Mouse (Mus musculus) limb, embryonic 10.5 days (tissue): ENCODE data around the gene Nemp1. TPM values are rescaled to one million over a fixed set of nuclear protein-coding genes. Genes with fewer than 3 reads are reported as not detected.

Experiments used
- DNase-seq: peaks from one replicate; pipeline ENCODE4 v3.0.0-alpha.2; 2017; ENCODE audit warnings: low spot score
- H3K27ac ChIP-seq: fragments of 300-500 bp; sonication (generic); 2 replicates; pipeline ENCODE4 v1.5.1; 2016; ENCODE audit warnings: mild to moderate bottlenecking
- H3K27me3 ChIP-seq: fragments of 300-500 bp; sonication (generic); 2 replicates; pipeline ENCODE4 v1.6.1; 2016; ENCODE audit warnings: low read depth, mild to moderate bottlenecking; ENCODE audit not compliant: poor library complexity, severe bottlenecking
- H3K36me3 ChIP-seq: fragments of 300-500 bp; sonication (generic); 2 replicates; pipeline ENCODE4 v1.6.1; 2016; ENCODE audit warnings: mild to moderate bottlenecking, moderate library complexity
- H3K4me1 ChIP-seq: fragments of 300-500 bp; sonication (generic); 2 replicates; pipeline ENCODE4 v1.6.1; 2016
- H3K4me3 ChIP-seq: fragments of 300-500 bp; sonication (generic); 2 replicates; pipeline ENCODE4 v1.5.1; 2016; ENCODE audit warnings: mild to moderate bottlenecking, moderate library complexity
- H3K9me3 ChIP-seq: fragments of 300-500 bp; sonication (generic); replicated peaks from 2 replicates; pipeline ENCODE4 v1.6.1; 2016; ENCODE audit warnings: mild to moderate bottlenecking
- WGBS: fragments of 180-500 bp; shearing (Covaris S2); methylation state at CpG from one replicate; pipeline ENCODE4 v1.1.7; 2016; 5-methylcytosine and 5-hydroxymethylcytosine counted together
- polyA plus RNA-seq: library from polyadenylated mRNA; unstranded; fragments of >200 nt; fragmentation: Nextera tagmentation; extraction: Ambion mirVana; gene quantifications from 2 replicates; pipeline ENCODE4 v1.2.1, GENCODE M21; 2016

Gene Nemp1
- polyA plus RNA-seq, 1 experiment from 2014 or later: 12.3 TPM

- Histone ChIP-seq H3K27ac (no peak overlapping the region), H3K36me3 (peaks cover 78% of the 10 kb centered on the region), H3K9me3 (no peaks in the 10 kb centered on the region), H3K27me3 (no peaks in the 10 kb centered on the region), H3K4me3 (no peak overlapping the region), H3K4me1 (peaks cover 29% of the 10 kb centered on the region)
- no peak for DNase-seq
- WGBS: 82% methylated on average over 5 of the region's 5 CpGs
Observed at GRCm38 (mm10) chr10:127745886-127746285, 79.2 kb downstream of the Nemp1 start.

GRCm38 (mm10) chr10:127747254-127747653, 80.6 kb downstream of the Nemp1 start:
- Histone ChIP-seq H3K27me3 (no peaks in the 10 kb centered on the region), H3K36me3 (peaks cover 66% of the 10 kb centered on the region), H3K27ac (no peak overlapping the region), H3K4me3 (no peak overlapping the region), H3K9me3 (no peaks in the 10 kb centered on the region), H3K4me1 (peaks cover 28% of the 10 kb centered on the region)
- WGBS: 91% methylated on average over 8 of the region's 8 CpGs
- DNase-seq: no peak

- Histone ChIP-seq H3K4me1 (peaks cover 28% of the 10 kb centered on the region), H3K27me3 (no peaks in the 10 kb centered on the region), H3K9me3 (no peaks in the 10 kb centered on the region), H3K4me3 (peak overlapping the region; percentile 16; the same call in 1 of the 2 replicates), H3K27ac (no peak overlapping the region), H3K36me3 (peaks cover 48% of the 10 kb centered on the region)
- WGBS: 9% methylated on average over 8 of the region's 8 CpGs
- no peak for DNase-seq
Observed at GRCm38 (mm10) chr10:127748847-127749612, 82.3 kb downstream of the Nemp1 start.

GRCm38 (mm10) chr10:127750136-127750777, 83.6 kb downstream of the Nemp1 start:
- no peaks in the 10 kb centered on the region for H3K9me3 ChIP-seq
- DNase-seq: no peak
- peak overlapping the region; percentile 25; the same call in 1 of the 2 replicates for H3K27ac ChIP-seq
- no peaks in the 10 kb centered on the region for H3K27me3 ChIP-seq
- 51% methylated on average over 24 of the region's 24 CpGs for WGBS
- peak overlapping the region; percentile 24 for H3K4me3 ChIP-seq
- H3K36me3 ChIP-seq: peaks cover 36% of the 10 kb centered on the region
- H3K4me1 ChIP-seq: peaks cover 28% of the 10 kb centered on the region

Other genes starting within 250 kb of the Nemp1 start
- gene Stac3, start 165.2 kb upstream of the Nemp1 start, polyA plus RNA-seq: 0.40 and 0.76 TPM in 2 replicates
- 1.4 and 3.4 TPM in 2 replicates for gene Ndufa4l2, start 151.9 kb upstream of the Nemp1 start, polyA plus RNA-seq
- 143 and 173 TPM in 2 replicates for gene Shmt2, start 144.5 kb upstream of the Nemp1 start, polyA plus RNA-seq
- 0.54 and 1.0 TPM in 2 replicates for gene Nxph4, start 132.3 kb upstream of the Nemp1 start, polyA plus RNA-seq
- gene Lrp1, start 45.8 kb upstream of the Nemp1 start, polyA plus RNA-seq: 48.6 and 67.8 TPM in 2 replicates
- gene Stat6, start 23.9 kb upstream of the Nemp1 start, polyA plus RNA-seq: 8.4 and 9.7 TPM in 2 replicates
- gene Nab2, start 1.7 kb downstream of the Nemp1 start, polyA plus RNA-seq: 13.1 and 17.4 TPM in 2 replicates
- gene Myo1a, start 38.3 kb downstream of the Nemp1 start, polyA plus RNA-seq: 0.49 and 0.78 TPM in 2 replicates
- gene Tac2, start 57.6 kb downstream of the Nemp1 start, polyA plus RNA-seq: 2.1 and 2.8 TPM in 2 replicates
- 5.1 and 5.5 TPM in 2 replicates for gene Zbtb39, start 72.6 kb downstream of the Nemp1 start, polyA plus RNA-seq
- 0.50 and 0.51 TPM in 2 replicates for gene Gpr182, start 84.8 kb downstream of the Nemp1 start, polyA plus RNA-seq
- not detected in 2 replicates for gene Rdh1, start 92.8 kb downstream of the Nemp1 start, polyA plus RNA-seq
- not detected in 2 replicates for gene Rdh16f1, start 92.9 kb downstream of the Nemp1 start, polyA plus RNA-seq
- 0.06 and 0.13 TPM in 2 replicates for gene Rdh9, start 109.5 kb downstream of the Nemp1 start, polyA plus RNA-seq
- gene Rdh16, start 134.3 kb downstream of the Nemp1 start, polyA plus RNA-seq: not detected in 2 replicates
- not detected in 2 replicates for gene Rdh19, start 183.0 kb downstream of the Nemp1 start, polyA plus RNA-seq
- gene Rdh16f2, start 199.6 kb downstream of the Nemp1 start, polyA plus RNA-seq: not detected in 2 replicates
- not detected in 2 replicates for gene Rdh7, start 221.9 kb downstream of the Nemp1 start, polyA plus RNA-seq
- not detected in 2 replicates for gene Sdr9c7, start 231.6 kb downstream of the Nemp1 start, polyA plus RNA-seq